Mouse (Mus musculus) mesoderm, embryonic 11.5 days (tissue): ENCODE results near the gene Prim2.
"Not testable (repeated sequence)": the region's sequence is repeated elsewhere in the genome, so short reads cannot be mapped to it uniquely, and the experiment has no call there.

Experiments
- DNase-seq: peaks from one replicate; pipeline ENCODE4 v3.0.0-alpha.2; 2012; ENCODE audit warnings: low read depth, low spot score

The Prim2 gene

DNA sequence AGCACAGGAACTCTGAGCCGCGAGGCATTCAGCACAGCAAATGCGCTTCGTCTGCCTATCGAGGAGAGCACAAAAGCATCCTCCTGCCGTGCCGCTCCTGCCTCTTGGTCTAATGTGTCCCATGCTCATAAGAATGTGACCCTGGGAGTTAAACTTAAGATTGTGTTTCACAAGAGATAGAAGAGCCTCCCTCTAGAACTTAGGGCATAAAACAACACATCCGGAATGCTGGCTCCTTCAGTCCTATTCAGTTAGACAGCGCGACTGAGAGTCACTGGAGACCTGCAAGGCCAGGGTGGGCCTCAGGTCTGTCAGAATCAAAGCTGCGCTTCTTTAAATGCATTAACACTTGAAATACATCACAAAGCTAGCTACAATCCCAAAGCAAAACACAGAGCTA, 18.7 kb downstream of the Prim2 start:
- DNase-seq = no peak

DNA sequence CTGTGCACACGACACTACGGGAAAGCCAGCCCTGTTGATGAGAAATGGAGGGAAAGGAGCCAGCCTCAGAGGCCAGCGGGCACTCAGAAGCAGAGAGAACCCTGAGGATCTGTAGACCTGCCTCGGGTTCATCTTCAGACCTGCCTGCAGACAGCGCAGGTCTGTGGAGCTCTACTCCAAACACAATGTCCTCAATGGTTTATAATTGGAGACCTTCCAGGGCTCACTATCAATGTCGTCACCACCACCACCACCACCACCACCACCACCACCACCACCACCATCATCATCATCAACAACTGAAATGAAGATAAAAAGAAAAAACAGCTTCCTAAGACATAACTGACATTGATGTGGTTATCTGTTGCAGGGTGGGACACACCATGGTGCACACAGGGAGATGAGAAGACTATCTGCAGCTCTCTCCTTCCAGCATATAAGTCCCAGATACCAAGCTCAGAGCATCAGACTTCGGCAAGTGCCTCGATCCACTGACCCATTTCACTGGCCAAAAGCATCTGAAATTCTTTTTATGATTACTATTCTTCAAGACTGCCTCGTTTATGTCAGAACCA, 20.0 kb downstream of the Prim2 start:
- no peak for DNase-seq

DNA sequence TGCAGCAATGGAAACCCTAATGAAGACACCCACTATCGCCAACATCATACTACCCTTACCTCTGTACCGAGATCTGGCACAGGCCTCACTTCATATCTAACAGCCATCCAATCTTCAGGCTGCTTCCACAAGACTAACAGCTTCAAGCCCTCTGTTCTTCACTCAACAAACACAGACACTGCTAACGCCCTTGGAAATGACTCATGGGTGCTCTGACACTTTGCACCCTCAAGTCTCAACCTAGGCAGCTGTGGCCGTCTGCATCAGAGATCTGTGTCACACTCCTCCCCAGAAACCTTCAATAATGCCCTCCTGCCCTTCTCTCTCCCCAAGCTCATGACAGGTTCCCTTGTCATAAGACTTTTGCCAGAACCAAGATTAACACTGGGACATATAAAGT, 20.6 kb downstream of the Prim2 start:
- DNase-seq = no peak

DNA sequence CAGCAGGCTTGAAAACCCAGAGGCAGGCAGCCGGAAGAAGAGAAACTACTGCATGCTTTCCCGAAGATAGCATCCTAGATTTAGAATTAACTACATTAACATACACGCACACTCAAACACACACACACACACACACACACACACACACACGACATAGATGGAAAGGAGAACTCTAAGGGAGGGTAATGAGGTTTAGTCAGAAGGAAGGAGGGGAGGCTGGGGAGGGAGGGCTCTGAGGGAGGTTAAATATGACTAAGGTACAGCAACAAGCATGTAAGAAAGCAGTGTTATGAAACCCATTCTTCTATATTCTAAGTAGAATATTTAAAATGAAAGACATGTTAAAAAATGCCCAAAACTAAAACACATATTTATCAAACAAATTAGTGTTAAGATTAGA, 21.9 kb downstream of the Prim2 start:
- DNase-seq = no peak

DNA sequence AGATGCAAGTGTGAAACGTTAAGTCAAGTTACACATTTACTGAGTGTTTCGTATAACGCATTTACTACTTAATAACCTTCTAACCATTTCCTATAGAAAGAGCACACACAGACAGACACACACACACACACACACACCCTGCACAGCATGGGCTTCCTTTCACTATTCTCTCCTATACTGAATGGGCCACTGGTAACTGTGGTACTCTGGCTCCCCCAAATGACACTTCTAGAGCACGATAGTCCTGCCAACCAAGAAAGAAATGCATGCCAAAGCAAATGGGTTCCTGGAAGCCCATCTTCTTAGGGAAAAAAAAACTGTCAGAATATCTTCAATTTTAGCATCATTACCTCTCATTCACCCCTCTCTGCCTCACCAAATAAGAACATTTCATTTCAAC, 22.4 kb downstream of the Prim2 start:
- DNase-seq = no peak

DNA sequence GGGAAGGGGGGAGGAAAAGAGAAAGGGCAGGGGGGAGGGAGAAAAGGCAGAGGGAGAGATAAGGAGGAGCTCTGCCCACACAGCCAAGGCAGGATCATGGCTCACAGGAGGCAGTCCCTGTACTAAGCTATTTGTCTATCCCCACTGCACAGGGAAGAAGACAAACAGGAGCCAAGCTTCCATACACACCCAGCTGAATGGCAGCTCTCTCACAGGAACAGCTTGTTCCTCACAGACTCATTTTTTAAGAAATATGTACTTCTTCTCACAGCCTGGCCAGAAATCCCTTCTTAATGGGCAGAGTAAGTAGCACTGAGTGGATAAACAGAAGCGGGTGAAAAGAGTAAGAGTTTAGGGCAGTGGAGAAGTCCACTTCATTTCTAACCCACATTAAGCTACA, 23.9 kb downstream of the Prim2 start:
- DNase-seq = no peak

DNA sequence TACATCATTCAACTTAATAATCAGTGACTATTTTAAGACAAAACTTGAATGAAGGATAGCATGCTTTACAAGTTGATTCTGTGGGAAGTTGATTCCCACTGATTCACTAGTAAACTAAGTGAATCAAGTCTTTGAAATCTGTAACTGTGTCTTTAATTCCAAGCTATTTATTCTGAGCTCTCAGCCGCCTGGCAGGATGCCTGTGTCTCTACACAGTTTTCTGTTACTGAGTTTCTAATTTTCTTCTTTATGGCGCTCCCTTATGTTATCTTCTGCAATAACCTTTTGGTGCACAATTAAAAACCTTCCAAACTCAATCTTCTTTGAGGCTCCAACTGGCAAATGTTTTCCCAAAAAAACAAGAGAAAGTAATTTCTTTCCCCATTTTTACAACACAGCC, 28.5 kb downstream of the Prim2 start:
- no peak for DNase-seq

DNA sequence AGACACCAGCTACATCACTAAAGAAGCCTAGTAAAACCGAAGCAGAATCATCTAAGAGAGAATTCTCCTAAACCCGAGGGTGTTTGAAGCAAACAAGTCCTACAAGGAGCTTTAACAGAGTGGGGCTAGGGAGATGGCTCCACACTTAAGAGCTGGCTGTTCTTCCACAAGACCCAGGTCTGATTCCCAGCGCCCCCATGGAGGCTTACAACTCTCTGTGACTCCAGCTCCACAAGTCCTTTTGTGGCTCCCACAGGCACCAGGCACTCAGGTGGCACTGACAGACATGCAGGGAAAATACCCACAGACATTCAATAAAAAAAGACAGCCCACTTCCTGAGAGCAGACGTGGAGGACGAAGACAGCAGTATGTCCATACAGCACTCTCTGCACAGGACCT, 29.5 kb downstream of the Prim2 start:
- DNase-seq = no peak

DNA sequence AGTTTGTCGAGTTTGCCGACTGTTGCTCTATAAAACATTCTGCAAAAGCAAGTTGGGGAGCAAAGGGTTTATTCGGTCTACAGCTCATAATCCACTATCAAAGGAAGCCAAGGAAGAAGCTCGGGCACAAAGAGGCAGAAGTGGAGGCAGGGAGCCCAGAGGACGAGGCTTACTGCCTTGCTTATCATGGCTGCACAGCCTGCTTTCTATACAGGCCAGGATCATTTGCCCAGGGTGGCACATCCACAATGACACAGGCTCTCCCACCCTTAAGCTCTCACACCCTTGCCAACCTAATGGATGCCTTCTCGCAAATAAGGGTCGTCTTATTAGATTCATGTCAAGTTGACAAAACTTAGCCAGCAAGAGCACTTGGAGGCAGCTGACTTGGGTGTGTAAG, 30.4 kb downstream of the Prim2 start:
- DNase-seq = no peak

DNA sequence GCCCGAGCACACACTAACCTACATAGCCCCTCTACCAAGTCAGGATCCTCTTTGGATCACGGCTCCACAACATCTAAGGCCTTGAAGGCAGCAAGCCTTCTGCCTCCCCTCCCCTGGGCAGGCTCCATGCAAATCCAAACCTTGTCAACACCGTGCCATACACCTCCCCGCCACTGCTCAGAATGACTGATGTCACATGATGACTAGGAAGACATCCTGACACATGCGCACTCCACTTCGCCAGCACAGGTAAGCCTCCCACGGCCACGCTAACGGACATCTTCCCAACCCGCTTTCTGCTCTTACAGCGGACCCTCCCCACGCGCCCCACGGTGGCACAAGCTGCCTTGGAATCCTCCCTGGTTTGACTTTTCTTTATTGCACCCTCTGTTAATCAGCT, 31.8 kb downstream of the Prim2 start:
- DNase-seq = no peak

DNA sequence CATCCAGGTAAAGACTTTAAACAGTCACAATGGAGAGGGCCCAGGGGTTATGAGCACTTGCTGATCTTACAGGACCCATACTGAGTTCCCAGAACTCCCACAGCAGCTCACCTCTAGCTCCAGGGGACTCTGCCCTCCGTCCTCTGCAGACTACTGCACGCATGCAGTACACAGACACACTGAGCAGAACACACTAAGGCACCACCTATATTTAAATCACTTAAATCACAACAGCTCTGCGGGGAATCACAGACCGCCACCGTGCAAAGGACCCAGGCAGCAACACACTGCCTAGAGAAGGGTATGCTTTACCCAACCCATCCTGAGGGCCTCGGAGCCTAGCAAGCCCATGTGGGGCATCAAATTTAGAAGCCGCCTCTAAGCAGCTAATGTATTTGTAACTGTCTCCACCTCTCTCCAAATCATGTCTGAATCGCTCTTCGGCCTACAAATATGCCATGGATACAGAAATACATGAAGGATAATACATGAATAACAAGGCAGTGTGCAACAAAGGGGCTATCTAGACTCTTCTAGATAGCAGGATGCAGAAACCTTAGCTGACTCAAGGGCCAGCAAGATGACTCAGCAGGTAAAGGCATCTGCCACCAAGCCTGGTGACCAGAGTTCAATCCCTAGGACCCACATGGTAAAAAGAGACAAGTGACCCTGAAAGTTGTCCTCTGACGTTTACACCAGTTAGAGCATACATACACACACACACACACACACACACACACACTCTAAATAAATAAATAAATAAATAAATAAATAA, 33.0 kb downstream of the Prim2 start:
- no peak for DNase-seq

DNA sequence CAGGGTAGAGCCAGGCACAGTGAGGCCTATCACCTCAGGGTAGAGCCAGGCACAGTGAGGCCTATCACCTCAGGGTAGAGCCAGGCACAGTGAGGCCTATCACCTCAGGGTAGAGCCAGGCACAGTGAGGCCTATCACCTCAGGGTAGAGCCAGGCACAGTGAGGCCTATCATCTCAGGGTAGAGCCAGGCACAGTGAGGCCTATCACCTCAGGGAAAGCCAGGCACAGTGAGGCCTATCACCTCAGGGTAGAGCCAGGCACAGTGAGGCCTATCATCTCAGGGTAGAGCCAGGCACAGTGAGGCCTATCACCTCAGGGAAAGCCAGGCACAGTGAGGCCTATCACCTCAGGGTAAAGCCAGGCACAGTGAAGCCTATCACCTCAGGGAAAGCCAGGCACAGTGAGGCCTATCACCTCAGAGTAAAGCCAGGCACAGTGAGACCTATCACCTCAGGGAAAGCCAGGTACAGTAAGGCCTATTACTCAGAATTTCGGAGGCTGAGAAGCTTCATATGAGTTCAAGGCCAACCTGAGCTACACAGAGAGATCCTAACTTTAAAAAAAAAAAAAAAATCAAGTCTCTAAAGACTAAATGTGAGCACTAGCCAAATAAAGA, 38.5 kb downstream of the Prim2 start:
- not testable (repeated sequence) for DNase-seq

DNA sequence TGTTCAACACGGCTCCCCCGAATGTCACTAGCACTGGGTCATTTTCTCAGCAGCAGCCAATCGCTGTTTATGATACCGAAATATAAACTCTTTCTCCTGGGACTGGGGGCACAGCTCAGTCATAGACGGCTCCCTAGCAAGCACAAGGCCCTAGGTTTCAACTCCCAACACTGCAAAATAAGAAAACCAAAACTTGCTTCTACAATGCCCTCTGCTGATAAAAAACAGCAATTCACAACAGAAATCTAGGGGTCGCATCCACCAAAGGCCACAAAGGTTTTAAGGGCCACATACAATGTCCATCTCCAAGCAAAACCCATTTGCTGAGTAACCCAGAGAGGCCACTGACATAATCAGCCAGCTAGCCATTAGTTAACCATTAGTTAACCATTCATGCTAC, 41.8 kb downstream of the Prim2 start:
- DNase-seq = no peak

DNA sequence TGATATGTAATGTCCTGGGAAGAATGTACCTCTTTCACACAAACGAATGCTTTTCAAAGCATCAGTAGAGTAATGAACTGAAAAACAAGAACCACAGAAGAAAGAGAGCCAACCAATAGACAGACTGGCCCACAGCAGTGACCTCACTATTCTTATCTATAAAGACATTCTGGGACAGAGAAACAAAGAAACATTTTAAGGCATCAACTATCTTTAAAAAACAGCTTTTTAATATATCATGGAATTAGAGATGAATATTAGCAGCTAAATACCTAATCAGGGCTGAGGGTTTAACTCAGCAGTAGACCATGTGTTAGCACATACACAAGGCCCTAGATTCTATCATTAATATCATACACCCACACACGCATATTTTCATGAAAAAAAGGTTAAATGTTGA, 42.5 kb downstream of the Prim2 start:
- no peak for DNase-seq

DNA sequence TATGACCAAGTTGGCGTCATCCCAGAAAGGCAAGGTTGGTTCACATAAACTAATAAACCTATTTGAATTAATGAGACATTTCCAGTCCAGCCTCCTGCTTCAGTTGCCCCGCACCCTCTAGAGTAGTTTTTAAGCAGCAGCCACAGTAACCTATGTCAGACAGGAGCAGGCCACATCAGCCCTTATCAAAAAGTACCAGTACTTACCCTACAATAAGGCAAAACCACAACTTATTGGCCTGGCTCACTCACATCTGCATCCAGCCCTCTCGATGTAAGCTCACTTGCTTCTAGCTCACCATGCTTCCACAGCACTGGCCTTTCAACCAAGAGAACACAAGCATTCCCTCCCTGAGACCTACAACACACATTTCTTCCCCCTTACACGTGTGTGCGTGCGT, 44.7 kb downstream of the Prim2 start:
- DNase-seq = no peak

DNA sequence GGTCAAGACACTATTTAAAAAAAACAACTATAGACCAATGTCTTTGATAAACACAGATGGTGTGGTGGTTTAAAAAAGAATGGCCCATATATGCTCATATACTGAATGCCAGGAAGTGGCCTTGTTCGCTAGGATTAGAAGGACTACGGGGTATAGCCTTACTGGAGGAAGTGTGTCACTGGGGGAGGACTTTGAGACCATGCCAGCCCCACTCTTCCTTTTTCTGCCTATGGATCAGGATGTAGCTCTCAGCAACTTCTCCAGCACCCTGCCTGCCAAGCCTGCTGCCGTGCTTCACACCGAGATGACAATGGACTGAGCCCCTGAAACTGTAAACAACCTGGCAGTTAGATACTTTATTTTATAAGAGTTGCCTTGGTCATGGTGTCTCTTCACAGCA, 45.2 kb downstream of the Prim2 start:
- DNase-seq = no peak

DNA sequence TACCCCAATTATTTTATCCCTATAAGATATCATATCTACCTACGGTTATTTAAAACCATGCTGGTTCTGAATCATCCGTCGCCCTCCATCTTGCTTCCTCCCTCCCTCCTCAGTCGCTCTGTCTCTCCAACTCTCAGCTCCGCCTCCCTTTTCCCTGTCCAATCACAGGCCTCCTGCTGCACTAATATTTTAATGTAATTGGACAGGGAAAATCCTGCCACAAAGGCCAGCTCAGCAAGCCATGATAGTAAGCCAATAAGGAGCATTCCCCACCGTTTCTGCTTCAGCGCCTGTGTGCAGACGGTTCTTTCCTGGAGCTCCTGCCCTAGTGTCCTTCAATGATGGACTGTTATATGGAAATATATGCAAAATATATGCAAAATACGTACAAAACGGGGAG, 47.8 kb downstream of the Prim2 start:
- no peak for DNase-seq

DNA sequence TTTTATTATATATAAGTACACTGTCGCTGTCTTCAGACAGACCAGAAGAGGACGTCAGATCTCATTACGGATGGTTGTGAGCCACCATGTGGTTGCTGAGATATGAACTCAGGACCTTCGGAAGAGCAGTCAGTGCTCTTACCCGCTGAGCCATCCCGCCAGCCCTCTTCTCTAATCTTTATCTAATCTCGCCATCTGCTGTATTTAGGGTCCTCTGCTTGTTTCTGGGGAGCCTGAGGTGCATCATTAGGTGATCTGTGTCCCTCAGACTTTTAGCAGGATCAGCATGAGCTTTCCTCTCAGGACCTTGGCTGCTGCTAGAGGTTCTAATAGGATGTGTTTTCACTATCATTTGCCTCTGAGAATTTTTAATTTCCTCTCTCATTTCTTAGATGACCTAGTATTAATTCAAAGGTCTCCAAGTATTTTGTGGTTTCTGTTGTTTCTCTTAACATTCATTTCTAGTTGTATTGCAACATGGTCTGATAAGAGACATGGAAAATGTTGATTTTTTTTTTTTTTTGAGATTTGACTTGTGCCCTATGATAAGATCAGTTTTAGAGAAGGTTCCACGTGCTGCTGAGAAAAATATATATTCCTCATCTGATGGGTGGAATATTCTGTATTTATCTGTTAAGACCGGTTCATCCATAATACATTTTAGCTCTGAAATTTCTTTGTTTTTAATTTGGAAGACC, 49.4 kb downstream of the Prim2 start:
- no peak for DNase-seq

DNA sequence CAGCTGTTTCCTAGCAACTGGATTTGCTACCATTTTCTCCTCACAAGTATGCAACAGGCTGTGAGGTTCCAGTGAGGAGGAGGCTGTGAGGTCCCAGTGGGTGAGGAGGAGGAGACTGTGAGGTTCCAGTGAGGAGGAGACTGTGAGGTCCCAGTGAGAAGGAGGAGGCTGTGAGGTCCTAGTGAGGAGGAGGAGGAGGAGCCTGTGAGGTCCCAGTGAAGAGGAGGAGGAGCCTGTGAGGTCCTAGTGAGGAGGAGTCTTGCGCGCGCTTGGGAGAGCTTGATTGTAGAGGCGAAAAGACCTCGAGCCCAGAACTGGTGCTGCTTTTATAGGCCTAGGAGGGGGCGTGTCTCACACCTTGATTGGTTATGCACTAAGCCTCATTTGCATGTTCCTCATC, 53.0 kb downstream of the Prim2 start:
- not testable (repeated sequence) for DNase-seq

DNA sequence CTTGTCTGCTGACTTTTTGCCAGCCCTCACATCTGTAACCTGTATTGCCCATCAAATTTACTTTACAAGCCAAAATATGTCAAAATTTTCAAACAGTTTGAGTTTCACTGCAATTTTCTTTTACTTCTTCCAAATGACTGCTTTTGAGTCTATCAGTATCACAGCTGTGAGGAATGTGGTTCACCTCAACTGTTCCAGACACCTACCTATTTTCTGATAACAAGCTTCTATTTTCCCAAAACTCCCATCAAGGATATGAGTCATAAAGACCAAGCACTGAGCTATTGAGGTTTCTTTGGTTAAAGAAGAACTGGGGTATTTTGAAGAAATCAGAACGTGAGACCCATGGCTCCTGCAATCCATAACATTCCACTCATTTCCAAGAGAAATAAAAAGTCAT, 57.5 kb downstream of the Prim2 start:
- DNase-seq = no peak

DNA sequence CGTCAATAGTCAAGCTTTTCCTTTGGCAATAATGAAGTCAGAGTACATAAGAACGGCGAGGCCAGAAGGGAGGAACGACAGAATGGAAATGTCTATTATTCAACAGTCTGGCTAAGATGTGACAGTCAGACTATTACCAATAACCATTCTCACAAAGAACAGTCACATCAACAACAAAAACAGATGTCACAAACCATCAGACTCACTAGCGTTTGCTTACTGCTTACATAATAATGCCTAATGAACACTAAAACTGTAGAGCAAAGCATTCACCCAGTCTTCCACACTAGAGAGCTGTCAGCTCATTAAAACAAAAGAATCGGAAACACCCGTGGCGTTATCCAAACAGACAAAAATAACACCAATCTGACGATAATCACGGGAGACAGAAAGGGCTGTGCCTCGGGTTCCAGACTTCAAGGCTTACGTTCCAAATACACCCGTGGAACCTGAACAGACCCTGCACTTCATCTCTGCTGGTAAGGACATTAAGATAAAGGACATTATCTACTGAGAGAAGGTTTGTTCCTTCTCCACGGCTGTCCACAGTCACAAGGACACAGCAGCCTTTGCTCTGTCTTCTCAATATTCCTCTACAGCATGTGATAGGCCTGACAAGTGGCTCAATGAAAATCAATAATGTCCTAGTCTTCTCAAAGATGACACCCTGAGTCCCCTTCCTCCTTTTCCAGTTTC, 59.4 kb downstream of the Prim2 start:
- DNase-seq = no peak

DNA sequence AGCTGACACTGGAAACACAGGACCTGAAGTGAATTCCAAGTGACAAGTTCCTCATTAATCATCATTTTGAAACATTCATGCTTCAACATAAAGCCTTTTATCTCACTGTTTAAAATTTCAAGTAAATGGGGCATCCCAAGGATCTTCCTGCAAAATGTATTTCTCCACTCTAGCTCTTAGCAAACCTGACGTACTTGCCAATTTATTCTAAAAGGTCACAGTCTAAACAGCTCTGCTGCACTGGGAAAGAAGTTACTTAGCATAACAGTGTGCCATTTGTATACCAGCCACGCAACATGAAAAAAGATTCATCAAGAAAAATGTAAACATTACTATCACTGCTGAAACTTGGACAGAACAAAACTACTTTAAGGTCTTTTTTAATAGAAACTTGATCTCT, 61.5 kb downstream of the Prim2 start:
- no peak for DNase-seq
